Mouse (Mus musculus) midbrain, postnatal 0 days (tissue): ENCODE measurements around the gene Ankrd9. TPM values are rescaled to one million over a fixed set of nuclear protein-coding genes. Genes with fewer than 3 reads are reported as not detected.

Experiments used
- ATAC-seq: fragments of 200-750 bp; cut with Nextera tagmentation; 2 replicates; pipeline ENCODE4 v1.8.0; 2017; ENCODE audit warnings: moderate number of reproducible peaks, mild to moderate bottlenecking, moderate TSS enrichment, moderate library complexity; ENCODE audit not compliant: low FRiP score
- DNase-seq: peaks from one replicate; pipeline ENCODE4 v3.0.0-alpha.2; 2015; ENCODE audit warnings: low spot score
- H3K27ac ChIP-seq: fragments of 300-500 bp; sonication (generic); 2 replicates; pipeline ENCODE4 v1.5.1; 2014; ENCODE audit warnings: low read depth, mild to moderate bottlenecking, low read length, mixed read lengths
- H3K27me3 ChIP-seq: fragments of 300-500 bp; sonication (generic); 2 replicates; pipeline ENCODE4 v1.6.1; 2014; ENCODE audit warnings: low read length, control low read depth, mixed read lengths; ENCODE audit not compliant: insufficient read depth
- H3K36me3 ChIP-seq: fragments of 300-500 bp; sonication (generic); 2 replicates; pipeline ENCODE4 v1.6.1; 2014; ENCODE audit warnings: low read length, control low read depth, mixed read lengths; ENCODE audit not compliant: insufficient read depth
- H3K4me1 ChIP-seq: fragments of 300-500 bp; sonication (generic); 2 replicates; pipeline ENCODE4 v1.6.1; 2014; ENCODE audit warnings: mild to moderate bottlenecking, control low read depth, antibody characterized with exemption, low read length, mixed read lengths; ENCODE audit not compliant: insufficient read depth
- H3K4me2 ChIP-seq: fragments of 300-500 bp; sonication (generic); 2 replicates; pipeline ENCODE4 v1.6.1; 2014; ENCODE audit warnings: low read depth, mild to moderate bottlenecking, low read length, mixed read lengths; ENCODE audit not compliant: poor library complexity, severe bottlenecking
- H3K4me3 ChIP-seq: fragments of 300-500 bp; sonication (generic); 2 replicates; pipeline ENCODE4 v1.5.1; 2014; ENCODE audit warnings: low read depth, mild to moderate bottlenecking, low read length, moderate library complexity
- H3K9ac ChIP-seq: fragments of 300-500 bp; sonication (generic); replicated peaks from 2 replicates; pipeline ENCODE4 v1.6.1; 2014; ENCODE audit warnings: mild to moderate bottlenecking, low read length, moderate library complexity, mixed read lengths; ENCODE audit not compliant: poor library complexity, severe bottlenecking
- H3K9me3 ChIP-seq: fragments of 300-500 bp; sonication (generic); 2 replicates; pipeline ENCODE4 v1.6.1; 2016; ENCODE audit warnings: low read length, control low read depth
- CTCF ChIP-seq: IDR thresholded peaks from 2 replicates; pipeline ENCODE4 v1.5.1; 2016; ENCODE audit warnings: antibody characterized with exemption, mild to moderate bottlenecking
- WGBS: fragments of 180-500 bp; shearing (Covaris S2); extraction: QIAGEN DNeasy Blood & Tissue Kit; methylation state at CpG from one replicate; pipeline ENCODE4 v1.1.7; 2014; 5-methylcytosine and 5-hydroxymethylcytosine counted together
- polyA plus RNA-seq: library from polyadenylated mRNA; unstranded; fragments of >200 nt; fragmentation: Nextera tagmentation; extraction: Ambion mirVana; gene quantifications from 2 replicates; pipeline ENCODE4 v1.2.1, GENCODE M21; 2015
- total RNA-seq: library from RNA; depleted of rRNA; stranded (reverse); fragments of >200 nt; gene quantifications from 2 replicates; pipeline ENCODE4 v1.2.3, GENCODE M21; 2014

Ankrd9 gene
- total and polyA plus RNA-seq, 2 experiments from 2014 or later = 13.4 to 14.0 TPM

GRCm38 (mm10) chr12:110975385-110975784, 3.5 kb downstream of the Ankrd9 start:
- H3K4me1 ChIP-seq = peaks cover 2% of the 10 kb centered on the region; the same call in 1 of the 2 replicates
- H3K9ac ChIP-seq = no peak overlapping the region
- ATAC-seq (no peak), DNase-seq (no peak)
- no peaks in the 10 kb centered on the region for H3K9me3 ChIP-seq
- H3K27ac ChIP-seq = no peak overlapping the region
- no peak overlapping the region for H3K4me3 ChIP-seq
- TF ChIP-seq CTCF = no peak
- peaks cover 19% of the 10 kb centered on the region for H3K36me3 ChIP-seq
- H3K4me2 ChIP-seq = no peak overlapping the region
- WGBS = 89% methylated on average over 5 of the region's 5 CpGs
- H3K27me3 ChIP-seq = 0 out of 2 replicates have a peak, but pooled peaks cover 3% of the 10 kb centered on the region

GRCm38 (mm10) chr12:110974726-110975125, 4.1 kb downstream of the Ankrd9 start:
- Histone ChIP-seq H3K27ac (no peak overlapping the region), H3K4me2 (no peak overlapping the region), H3K9ac (no peak overlapping the region), H3K27me3 (no peaks in the 10 kb centered on the region), H3K4me1 (peaks cover 2% of the 10 kb centered on the region; the same call in 1 of the 2 replicates), H3K9me3 (no peaks in the 10 kb centered on the region), H3K36me3 (peaks cover 24% of the 10 kb centered on the region), H3K4me3 (no peak overlapping the region)
- WGBS = 87% methylated on average over 6 of the region's 6 CpGs
- no peak for TF ChIP-seq CTCF
- ATAC-seq (no peak), DNase-seq (no peak)

DNA sequence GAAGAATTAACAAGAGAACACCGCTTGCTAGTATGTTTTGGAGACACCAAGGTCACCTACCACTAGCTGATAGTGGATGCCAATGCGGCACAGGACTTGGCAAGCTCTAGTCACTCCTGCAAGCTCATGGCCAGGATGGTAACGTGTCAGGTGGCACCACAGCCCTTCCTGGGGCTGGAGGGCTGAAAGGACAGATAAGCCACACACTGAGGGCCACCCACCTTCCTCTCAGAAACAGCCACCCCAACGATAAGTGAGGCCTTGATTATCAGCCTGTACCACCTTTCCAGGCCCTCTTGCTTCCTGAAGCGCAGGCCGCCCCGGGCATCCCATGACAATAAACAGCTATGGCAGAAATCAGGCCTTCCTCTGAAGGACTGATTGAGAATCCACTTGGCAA, 4.5 kb downstream of the Ankrd9 start:
- Histone ChIP-seq H3K27me3 (no peaks in the 10 kb centered on the region), H3K27ac (no peak overlapping the region), H3K4me3 (no peak overlapping the region), H3K9ac (no peak overlapping the region), H3K36me3 (peaks cover 28% of the 10 kb centered on the region), H3K4me2 (no peak overlapping the region), H3K9me3 (no peaks in the 10 kb centered on the region), H3K4me1 (peaks cover 2% of the 10 kb centered on the region; the same call in 1 of the 2 replicates)
- no peak for DNase-seq
- ATAC-seq = no peak
- TF ChIP-seq CTCF = no peak
- WGBS = 89% methylated on average over 7 of the region's 7 CpGs

GRCm38 (mm10) chr12:110973829-110974228, 5.0 kb downstream of the Ankrd9 start:
- WGBS = 92% methylated on average over 4 of the region's 4 CpGs
- no peak overlapping the region for H3K27ac ChIP-seq
- H3K9me3 ChIP-seq = no peaks in the 10 kb centered on the region
- TF ChIP-seq CTCF = no peak
- H3K4me1 ChIP-seq = no peaks in the 10 kb centered on the region
- H3K4me2 ChIP-seq = no peak overlapping the region
- peaks cover 31% of the 10 kb centered on the region for H3K36me3 ChIP-seq
- ATAC-seq (no peak), DNase-seq (no peak)
- H3K27me3 ChIP-seq = no peaks in the 10 kb centered on the region
- H3K4me3 ChIP-seq = no peak overlapping the region
- no peak overlapping the region for H3K9ac ChIP-seq

DNA sequence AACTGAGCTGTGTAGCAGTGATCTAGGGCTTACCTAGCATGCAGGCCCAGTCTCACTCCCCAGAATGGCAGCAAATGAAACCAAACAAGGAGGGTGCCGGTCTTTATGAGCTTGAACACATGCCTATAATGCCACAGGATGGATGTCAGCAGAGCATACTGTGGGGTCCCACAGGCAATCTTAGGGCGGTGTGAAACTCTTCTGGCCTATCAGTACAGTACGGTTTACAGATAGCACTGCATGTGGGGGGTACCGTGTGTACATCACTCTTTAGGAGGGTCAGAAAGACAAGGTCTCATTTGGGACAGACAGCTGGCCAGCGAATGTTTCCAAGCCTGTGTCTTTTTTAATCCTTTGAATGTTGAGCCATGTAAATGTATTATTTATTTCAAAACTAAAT, 6.9 kb downstream of the Ankrd9 start:
- no peaks in the 10 kb centered on the region for H3K27me3 ChIP-seq

GRCm38 (mm10) chr12:110970408-110970807, 8.4 kb downstream of the Ankrd9 start:
- Histone ChIP-seq H3K9me3 (no peaks in the 10 kb centered on the region), H3K4me3 (no peak overlapping the region), H3K9ac (no peak overlapping the region), H3K27ac (no peak overlapping the region), H3K36me3 (peaks cover 46% of the 10 kb centered on the region), H3K4me1 (no peaks in the 10 kb centered on the region), H3K4me2 (no peak overlapping the region), H3K27me3 (no peaks in the 10 kb centered on the region)
- TF ChIP-seq CTCF = no peak
- WGBS = 94% methylated on average over 5 of the region's 5 CpGs
- no peak for DNase-seq
- ATAC-seq = no peak

More for the DNA sequence above, 6.9 kb downstream of the Ankrd9 start:
- DNase-seq (no peak), ATAC-seq (no peak)
- H3K27ac ChIP-seq = no peak overlapping the region
- H3K4me2 ChIP-seq = no peak overlapping the region
- peaks cover 48% of the 10 kb centered on the region for H3K36me3 ChIP-seq
- no peaks in the 10 kb centered on the region for H3K9me3 ChIP-seq
- H3K9ac ChIP-seq = no peak overlapping the region
- 96% methylated on average over 5 of the region's 5 CpGs for WGBS
- TF ChIP-seq CTCF = no peak
- H3K4me3 ChIP-seq = no peak overlapping the region
- H3K4me1 ChIP-seq = no peaks in the 10 kb centered on the region
